Mouse (Mus musculus) hindbrain, embryonic 12.5 days (tissue): ENCODE measurements at regions not wholly inside any gene's neighbourhood (a gene's known extent, or its start where the extent isn't known, plus 50 kb on each side); places are given as distances from the start of the nearest gene placed in this dataset.

ENCODE experiments used
- ATAC-seq: fragments of 200-750 bp; cut with Nextera tagmentation; 2 replicates; pipeline ENCODE4 v1.8.0; 2017; ENCODE audit warnings: moderate TSS enrichment; ENCODE audit not compliant: low FRiP score
- H3K27ac ChIP-seq: fragments of 300-500 bp; sonication (generic); 2 replicates; pipeline ENCODE4 v1.5.1; 2016; ENCODE audit warnings: mild to moderate bottlenecking
- H3K27me3 ChIP-seq: fragments of 300-500 bp; sonication (generic); 2 replicates; pipeline ENCODE4 v1.6.1; 2016; ENCODE audit warnings: mild to moderate bottlenecking
- H3K36me3 ChIP-seq: fragments of 300-500 bp; sonication (generic); 2 replicates; pipeline ENCODE4 v1.6.1; 2016; ENCODE audit warnings: mild to moderate bottlenecking
- H3K4me1 ChIP-seq: fragments of 300-500 bp; sonication (generic); 2 replicates; pipeline ENCODE4 v1.6.1; 2016
- H3K4me2 ChIP-seq: fragments of 300-500 bp; sonication (generic); replicated peaks from 2 replicates; pipeline ENCODE4 v1.6.1; 2016; ENCODE audit warnings: mild to moderate bottlenecking
- H3K4me3 ChIP-seq: fragments of 300-500 bp; sonication (generic); 2 replicates; pipeline ENCODE4 v1.5.1; 2016; ENCODE audit warnings: mild to moderate bottlenecking
- H3K9ac ChIP-seq: fragments of 300-500 bp; sonication (generic); 2 replicates; pipeline ENCODE4 v1.6.1; 2016; ENCODE audit warnings: mild to moderate bottlenecking, moderate library complexity
- H3K9me3 ChIP-seq: fragments of 300-500 bp; sonication (generic); replicated peaks from 2 replicates; pipeline ENCODE4 v1.6.1; 2016; ENCODE audit warnings: mild to moderate bottlenecking
- WGBS: fragments of 180-500 bp; shearing (Covaris S2); methylation state at CpG from one replicate; pipeline ENCODE4 v1.1.7; 2016; 5-methylcytosine and 5-hydroxymethylcytosine counted together

- 78% methylated on average over 2 of the region's 2 CpGs for WGBS
- Histone ChIP-seq H3K27me3 (no peaks in the 10 kb centered on the region), H3K9me3 (no peaks in the 10 kb centered on the region), H3K4me1 (no peaks in the 10 kb centered on the region), H3K9ac (no peak overlapping the region), H3K4me2 (no peak overlapping the region), H3K4me3 (no peak overlapping the region), H3K36me3 (no peaks in the 10 kb centered on the region), H3K27ac (no peak overlapping the region)
- no peak for ATAC-seq
Measured at GRCm38 (mm10) chr10:51320207-51320606, 160.2 kb upstream of the Gm49339 start.

GRCm38 (mm10) chr10:51328772-51329171 lies 151.6 kb upstream of the Gm49339 start:
- no peak for ATAC-seq
- 77% methylated on average over 4 of the region's 4 CpGs for WGBS
- Histone ChIP-seq H3K4me3 (no peak overlapping the region), H3K27ac (no peak overlapping the region), H3K4me2 (no peak overlapping the region), H3K9me3 (no peaks in the 10 kb centered on the region), H3K36me3 (no peaks in the 10 kb centered on the region), H3K27me3 (no peaks in the 10 kb centered on the region), H3K9ac (no peak overlapping the region), H3K4me1 (no peaks in the 10 kb centered on the region)

- H3K4me1 ChIP-seq, result no peaks in the 10 kb centered on the region
- no peak overlapping the region for H3K4me2 ChIP-seq
- 91% methylated on average over 2 of the region's 2 CpGs for WGBS
Measured at GRCm38 (mm10) chr10:51329386-51329785, 151.0 kb upstream of the Gm49339 start.

More at GRCm38 (mm10) chr10:51329386-51329785, 151.0 kb upstream of the Gm49339 start:
- Histone ChIP-seq H3K9ac (no peak overlapping the region), H3K4me3 (no peak overlapping the region), H3K36me3 (no peaks in the 10 kb centered on the region), H3K27ac (no peak overlapping the region), H3K9me3 (no peaks in the 10 kb centered on the region), H3K27me3 (no peaks in the 10 kb centered on the region)
- ATAC-seq, result no peak
